Mouse (Mus musculus) embryo, embryonic 10.5 days (tissue): ENCODE measurements at regions not wholly inside any gene's neighbourhood (a gene's known extent, or its start where the extent isn't known, plus 50 kb on each side); places are given as distances from the start of the nearest gene placed in this dataset.
A peak's percentile ranks its signal among the peaks of the same experiment; 100 is the strongest.

ENCODE experiments used
- DNase-seq: peaks from one replicate; pipeline ENCODE4 v3.0.0-alpha.2; 2015; ENCODE audit warnings: low spot score

- no peak for DNase-seq
Measured at GRCm38 (mm10) chr11:45440937-45441720, 410.7 kb upstream of the Clint1 start.

GRCm38 (mm10) chr11:45446512-45446911 is 405.3 kb upstream of the Clint1 start:
- no peak for DNase-seq

GRCm38 (mm10) chr11:45454234-45454633 is 397.6 kb upstream of the Clint1 start:
- DNase-seq, result no peak

- DNase-seq, result no peak
Measured at GRCm38 (mm10) chr11:45454933-45455332, 396.9 kb upstream of the Clint1 start.

- DNase-seq, result no peak
Measured at GRCm38 (mm10) chr11:45456724-45457123, 395.1 kb upstream of the Clint1 start.

- peak; percentile 18 for DNase-seq
Measured at GRCm38 (mm10) chr11:45457597-45457996, 394.3 kb upstream of the Clint1 start.

- no peak for DNase-seq
Measured at GRCm38 (mm10) chr11:45460000-45460792, 391.7 kb upstream of the Clint1 start.

GRCm38 (mm10) chr11:45464501-45464900 is 387.4 kb upstream of the Clint1 start:
- DNase-seq, result no peak

- DNase-seq, result no peak
Measured at GRCm38 (mm10) chr11:45466350-45466749, 385.5 kb upstream of the Clint1 start.

GRCm38 (mm10) chr11:45472171-45472570 is 379.7 kb upstream of the Clint1 start:
- DNase-seq, result no peak

GRCm38 (mm10) chr11:45476917-45477316 is 374.9 kb upstream of the Clint1 start:
- DNase-seq, result no peak

- DNase-seq, result no peak
Measured at GRCm38 (mm10) chr11:45485950-45486349, 365.9 kb upstream of the Clint1 start.

GRCm38 (mm10) chr11:45491021-45491967 is 360.6 kb upstream of the Clint1 start:
- no peak for DNase-seq

GRCm38 (mm10) chr11:45495246-45495645 is 356.6 kb upstream of the Clint1 start:
- peak; percentile 74 for DNase-seq

- no peak for DNase-seq
Measured at GRCm38 (mm10) chr11:45508566-45508965, 343.3 kb upstream of the Clint1 start.

- no peak for DNase-seq
Measured at GRCm38 (mm10) chr11:45509278-45509677, 342.6 kb upstream of the Clint1 start.

GRCm38 (mm10) chr11:45514415-45515271 is 337.2 kb upstream of the Clint1 start:
- DNase-seq, result no peak

GRCm38 (mm10) chr11:45524720-45525119 is 327.1 kb upstream of the Clint1 start:
- DNase-seq, result no peak

- no peak for DNase-seq
Measured at GRCm38 (mm10) chr11:45531044-45531626, 320.7 kb upstream of the Clint1 start.

- DNase-seq, result peak; percentile 63
Measured at GRCm38 (mm10) chr11:45533402-45534056, 318.3 kb upstream of the Clint1 start.
